14 mouse cellular contexts compared by ENCODE assay signal in the genomic region with DNA sequence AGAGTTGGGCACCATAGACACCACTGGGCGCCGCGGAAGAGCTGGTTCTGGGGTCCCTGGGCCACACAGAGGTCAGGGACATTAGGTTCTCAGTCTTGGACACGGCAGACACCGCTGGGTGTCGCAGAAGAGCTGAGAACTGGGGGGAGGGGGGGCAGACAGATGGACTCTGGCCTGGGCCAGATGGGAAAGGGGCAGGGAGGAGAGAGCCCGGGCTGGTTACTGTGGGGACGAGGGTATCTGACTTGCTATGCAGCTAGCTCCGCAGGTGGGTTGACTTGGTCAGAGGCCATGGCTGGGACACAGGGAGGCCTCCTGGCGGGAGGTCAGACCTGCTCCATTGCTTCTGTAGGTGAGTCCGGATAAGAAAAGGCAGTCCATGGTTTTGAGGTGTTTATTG.
DNase-seq lines count a peak whose midpoint lies in the region; ATAC-seq and TF ChIP-seq lines count a peak whose summit lies in the region.
"Had no signal": no experiment of that assay in that cellular context is flagged by ENCODE, and none has a peak within 500 bp of the region (broad histone marks: within the 10 kb centered on the region; RNA-seq: fewer than 3 reads in every experiment).

No protein-coding gene starts in this region.

- no peak overlapping the region for H3K4me2 ChIP-seq in kidney, embryonic 15.5 days
- no peak overlapping the region for H3K4me2 ChIP-seq in liver, postnatal 0 days (ENCODE audit: low read depth, low read length)
- H3K4me2 ChIP-seq: heart, embryonic 13.5 days; hindbrain, embryonic 15.5 days had no signal

- no peak overlapping the region for H3K27ac ChIP-seq in kidney, embryonic 15.5 days
- no peak overlapping the region; the same call in 1 of the 2 replicates for H3K27ac ChIP-seq in liver, postnatal 0 days (ENCODE audit: low read depth)
- H3K27ac ChIP-seq: forebrain, embryonic 10.5 days; heart, embryonic 13.5 days; hindbrain, embryonic 15.5 days had no signal

- TF ChIP-seq EP300 in liver, postnatal 0 days (IDR thresholded peaks at IDR 0.05; ENCODE audit: low read depth) = no peak

- 65% methylated on average over 11 of the region's 11 CpGs for WGBS in kidney, embryonic 15.5 days
- 68% methylated on average over 11 of the region's 11 CpGs for WGBS in liver, postnatal 0 days (ENCODE audit: insufficient replicate concordance)

- H3K9me3 ChIP-seq in kidney, embryonic 15.5 days (replicated peaks) = no peaks in the 10 kb centered on the region
- H3K9me3 ChIP-seq in liver, postnatal 0 days (ENCODE audit: low read length) = no peaks in the 10 kb centered on the region
- H3K9me3 ChIP-seq: heart, embryonic 13.5 days; hindbrain, embryonic 15.5 days had no signal

- peak; percentile 58; the same call in 1 of the 2 replicates for ATAC-seq in kidney, embryonic 15.5 days (replicated peaks; ENCODE audit: low FRiP score)
- ATAC-seq in liver, postnatal 0 days = peak; percentile 71
- ATAC-seq in frontal cortex, adult (ENCODE audit: low TSS enrichment) = no peak

- no peaks in the 10 kb centered on the region for H3K4me1 ChIP-seq in kidney, embryonic 15.5 days
- no peaks in the 10 kb centered on the region for H3K4me1 ChIP-seq in liver, postnatal 0 days (ENCODE audit: insufficient read depth)
- H3K4me1 ChIP-seq: heart, embryonic 13.5 days; hindbrain, embryonic 15.5 days had no signal

- no peaks in the 10 kb centered on the region for H3K27me3 ChIP-seq in kidney, embryonic 15.5 days
- H3K27me3 ChIP-seq in liver, postnatal 0 days (ENCODE audit: insufficient read depth, low read length) = no peaks in the 10 kb centered on the region
- H3K27me3 ChIP-seq: heart, embryonic 13.5 days; hindbrain, embryonic 15.5 days had no signal

- peak; percentile 24; the same call in 1 of the 2 replicates for TF ChIP-seq CTCF in liver, postnatal 0 days (IDR thresholded peaks at IDR 0.05; ENCODE audit: low read depth)

- H3K9ac ChIP-seq in kidney, embryonic 15.5 days = no peak overlapping the region
- no peak overlapping the region for H3K9ac ChIP-seq in liver, postnatal 0 days (replicated peaks)
- H3K9ac ChIP-seq: heart, embryonic 13.5 days; hindbrain, embryonic 15.5 days had no signal

- H3K4me3 ChIP-seq in kidney, embryonic 15.5 days (replicated peaks) = no peak overlapping the region
- no peak overlapping the region for H3K4me3 ChIP-seq in liver, postnatal 0 days (ENCODE audit: low read depth, low read length)
- H3K4me3 ChIP-seq: forebrain, embryonic 10.5 days; heart, embryonic 13.5 days; hindbrain, embryonic 15.5 days had no signal

- DNase-seq in cerebellum, postnatal 10 days = peak; percentile 28 to 54
- DNase-seq in cerebellum, adult 18-20 months = no peak
- DNase-seq in left cerebral cortex, postnatal 4 days = peak; percentile 22
- no peak for DNase-seq in left cerebral cortex, postnatal 25 days (ENCODE audit: low spot score in 2 of 2)
- DNase-seq in liver, postnatal 0 days = peak; percentile 18
- DNase-seq in left cerebral cortex, postnatal 10 days (ENCODE audit: extremely low spot score in 1 of 2, low spot score in 2 of 2) = no peak
- DNase-seq: adrenal gland, postnatal 25 days; gastrocnemius, postnatal 10 days; lung, adult 2 months had no signal

- intact Hi-C loops in left cerebral cortex, postnatal 4 days (cut with DNase I) = no loop called here
- intact Hi-C loops in left cerebral cortex, postnatal 25 days (cut with DNase I) = no loop called here
- intact Hi-C loops in left cerebral cortex, postnatal 10 days (cut with DNase I) = loop anchor here (10.0 kb wide), 1 partner anchor 208 kb away; no protein-coding TSS in a partner anchor

- no peaks in the 10 kb centered on the region for H3K36me3 ChIP-seq in kidney, embryonic 15.5 days
- H3K36me3 ChIP-seq in liver, postnatal 0 days (replicated peaks; ENCODE audit: insufficient read depth, low read length) = no peaks in the 10 kb centered on the region
- H3K36me3 ChIP-seq: forebrain, embryonic 10.5 days; heart, embryonic 13.5 days; hindbrain, embryonic 15.5 days had no signal

Comparison
In these comparisons a context has a peak if more than half of its experiments do, and no peak if none do; other contexts are left out.
1. DNase-seq: peak in cerebellum, postnatal 10 days (2 of 2), left cerebral cortex, postnatal 4 days (single experiment) and liver, postnatal 0 days (single experiment); none in cerebellum, adult 18-20 months (0 of 2), left cerebral cortex, postnatal 25 days (0 of 2) and left cerebral cortex, postnatal 10 days (0 of 2).